ENCODE assay signal across 19 mouse cellular contexts in genomic region chr11:33903494-33903893, GRCm38 (mm10). TPM values are rescaled to one million over a fixed set of nuclear protein-coding genes. Genes with fewer than 3 reads are reported as not detected.
DNase-seq lines count a peak whose midpoint lies in the region; TF ChIP-seq lines count a peak whose summit lies in the region.
"Had no signal": no experiment of that assay in that cellular context is flagged by ENCODE, and none has a peak within 500 bp of the region (broad histone marks: within the 10 kb centered on the region; RNA-seq: fewer than 3 reads in every experiment).

No protein-coding gene starts in this region.

- DNase-seq in heart, adult 11 months = peak; percentile 39
- no peak for DNase-seq in heart, postnatal 36 days
- DNase-seq in heart, embryonic 10.5 days (ENCODE audit: low spot score) = peak; percentile 72
- DNase-seq in heart, postnatal 25 days (ENCODE audit: low spot score) = no peak
- peak; percentile 56 for DNase-seq in MEL (ENCODE audit: low read depth, low spot score)
- DNase-seq in kidney, postnatal 36 days = no peak
- DNase-seq: adrenal gland, adult 2 months; adrenal gland, adult 8-10 months; adrenal gland, postnatal 10 days; adrenal gland, postnatal 14 days; adrenal gland, postnatal 25 days; adrenal gland, postnatal 36 days; B cell, adult 2 months; cerebellum, adult 11 months; cerebellum, adult 11-12 months; cerebellum, adult 18-20 months; cerebellum, adult 2 months had no signal

- no peak overlapping the region for H3K27ac ChIP-seq in heart, embryonic 10.5 days
- peak overlapping the region; percentile 92 for H3K27ac ChIP-seq in MEL (ENCODE audit: control insufficient read depth, low read depth, low read length)

- peaks cover 4% of the 10 kb centered on the region; the same call in 1 of the 2 replicates for H3K27me3 ChIP-seq in heart, embryonic 10.5 days (ENCODE audit: insufficient read depth, poor library complexity, severe bottlenecking)
- H3K27me3 ChIP-seq in MEL (ENCODE audit: control insufficient read depth in 1 of 2, insufficient read depth in 2 of 2, low read length in 2 of 2) = no peaks in the 10 kb centered on the region
- H3K27me3 ChIP-seq: Patski had no signal

- 57% methylated on average over 6 of the region's 6 CpGs for WGBS in heart, embryonic 10.5 days

- H3K4me3 ChIP-seq in heart, embryonic 10.5 days = no peak overlapping the region
- no peak overlapping the region for H3K4me3 ChIP-seq in MEL (ENCODE audit: control insufficient read depth in 1 of 2, insufficient read depth in 1 of 2, low read depth in 2 of 2, low read length in 2 of 2)

- H3K9me3 ChIP-seq in heart, embryonic 10.5 days = no peaks in the 10 kb centered on the region
- no peaks in the 10 kb centered on the region for H3K9me3 ChIP-seq in MEL (replicated peaks; ENCODE audit: insufficient read depth, low read length)
- H3K9me3 ChIP-seq: G1E had no signal

- no peak for TF ChIP-seq RAD21 in MEL (IDR thresholded peaks at IDR 0.05; ENCODE audit: low read depth, low read length)

- H3K9ac ChIP-seq in MEL (ENCODE audit: control insufficient read depth, low read depth, low read length, poor library complexity, severe bottlenecking) = peak overlapping the region; percentile 13

- TF ChIP-seq CTCF in MEL (IDR thresholded peaks at IDR 0.05 in 2 of 3, conservative IDR thresholded peaks at IDR 0.05 in 1 of 3; ENCODE audit: control insufficient read depth in 1 of 3, insufficient read depth in 1 of 3, low read depth in 2 of 3, low read length in 3 of 3, poor library complexity in 1 of 3, severe bottlenecking in 1 of 3) = no peak

- H3K36me3 ChIP-seq in heart, embryonic 10.5 days = no peaks in the 10 kb centered on the region
- peaks cover 0 to 38% of the 10 kb centered on the region in 2 experiments; a peak in 2 of 4 replicates for H3K36me3 ChIP-seq in MEL (ENCODE audit: control insufficient read depth in 1 of 2, insufficient read depth in 2 of 2, low read length in 2 of 2)
- H3K36me3 ChIP-seq: G1E had no signal

- no peak for TF ChIP-seq POLR2A in MEL (IDR thresholded peaks at IDR 0.05; ENCODE audit: control insufficient read depth in 1 of 2, insufficient read depth in 1 of 2, low read depth in 1 of 2, low read length in 2 of 2, poor library complexity in 1 of 2)

- intact Hi-C loops in heart, postnatal 36 days (cut with DNase I) = no loop called here
- intact Hi-C loops in heart, postnatal 25 days (cut with DNase I) = no loop called here

- no peaks in the 10 kb centered on the region for H3K79me2 ChIP-seq in MEL (ENCODE audit: control insufficient read depth, insufficient read depth, low read length, poor library complexity)

- TF ChIP-seq EP300 in MEL (IDR thresholded peaks at IDR 0.05; ENCODE audit: low read depth in 1 of 2, low read length in 2 of 2) = peak in 1 of 2 experiments; percentile 17; a peak in 1 of 4 replicates

- H3K4me1 ChIP-seq in heart, embryonic 10.5 days = no peaks in the 10 kb centered on the region; the same call in 1 of the 2 replicates
- peaks cover 34 to 37% of the 10 kb centered on the region in 2 experiments for H3K4me1 ChIP-seq in MEL (ENCODE audit: control insufficient read depth in 1 of 2, insufficient read depth in 2 of 2, low read length in 2 of 2)

TF ChIP-seq in MEL, 35 proteins besides CTCF, POLR2A, EP300 and RAD21:
- TF ChIP-seq TAL1 (IDR thresholded peaks at IDR 0.05; ENCODE audit: low read length) (no peak), GATA1 (IDR thresholded peaks at IDR 0.05; ENCODE audit: low read depth, low read length) (no peak), POLR2AphosphoS5 (IDR thresholded peaks at IDR 0.05; ENCODE audit: borderline replicate concordance, low read depth, low read length) (no peak), CHD2 (IDR thresholded peaks at IDR 0.05; ENCODE audit: low read length) (no peak), NELFE (IDR thresholded peaks at IDR 0.05; ENCODE audit: low read depth, low read length) (no peak), KAT2A (conservative IDR thresholded peaks at IDR 0.05; ENCODE audit: low read depth, low read length) (no peak), NRF1 (IDR thresholded peaks at IDR 0.05; ENCODE audit: insufficient read depth, low read depth, low read length, poor library complexity, severe bottlenecking) (no peak), TBP (IDR thresholded peaks at IDR 0.05; ENCODE audit: low read depth, low read length) (no peak)

RNA-seq across cellular contexts. Expression of gene Kcnmb1, which starts 59.3 kb away (rescaled TPM):
- under 1 TPM; 0.84 to 0.97 TPM for total RNA-seq in heart, postnatal 36 days (2021)
- polyA plus RNA-seq in heart, embryonic 10.5 days (2016; fragmentation: Nextera tagmentation; extraction: Ambion mirVana) = 6.9 and 10.2 TPM in 2 replicates
- total RNA-seq in heart, postnatal 25 days (2021) = 1 to 10 TPM in 1 of 2 experiments, under 1 TPM in 1; 0.70 to 1.1 TPM
- total RNA-seq in MEL (2012; rRNA removed) = 0.42 and 0.85 TPM in 2 replicates
- polyA plus RNA-seq in MEL (2012; ENCODE audit: insufficient read depth in 1 of 2, insufficient read length in 2 of 2, low read depth in 1 of 2, low replicate concordance in 2 of 2, missing spikeins in 1 of 2) = under 1 TPM in 1 of 2 experiments, not detected in 1; 0.15 TPM
- polyA plus RNA-seq: G1E, Patski had no signal

Comparison
In these comparisons a context has a peak if more than half of its experiments do, and no peak if none do; other contexts are left out.
1. DNase-seq: peak in heart, adult 11 months (single experiment), heart, embryonic 10.5 days (single experiment) and MEL (single experiment); none in heart, postnatal 36 days (0 of 2), heart, postnatal 25 days (single experiment) and kidney, postnatal 36 days (0 of 2).